Mouse (Mus musculus): ENCODE measurements around the gene Rnf216. TPM values are rescaled to one million over a fixed set of nuclear protein-coding genes. Genes with fewer than 3 reads are reported as not detected.

The Rnf216 gene
- polyA plus RNA-seq, 1 experiment from 2014 or later: 16.9 TPM

GRCm38 (mm10) chr5:143129101-143129500 lies 16.3 kb upstream of the Rnf216 start:
- Histone ChIP-seq H3K36me3 (ENCODE audit: control insufficient read depth, insufficient read depth) (no peaks in the 10 kb centered on the region), H3K4me2 (replicated peaks; ENCODE audit: low read depth) (no peak overlapping the region), H3K4me3 (ENCODE audit: low read depth, low read length) (no peak overlapping the region), H3K9me3 (ENCODE audit: control insufficient read depth) (no peaks in the 10 kb centered on the region), H3K27me3 (replicated peaks; ENCODE audit: control insufficient read depth, insufficient read depth, low read length) (no peaks in the 10 kb centered on the region), H3K4me1 (replicated peaks; ENCODE audit: control insufficient read depth, insufficient read depth, low read length) (no peaks in the 10 kb centered on the region), H3K27ac (ENCODE audit: low read depth, low read length) (no peak overlapping the region), H3K9ac (ENCODE audit: low read depth, low read length) (no peak overlapping the region)
- no peak for ATAC-seq
- no peak for TF ChIP-seq CTCF (IDR thresholded peaks at IDR 0.05; ENCODE audit: low read depth)
- 94% methylated on average over 16 of the region's 16 CpGs for WGBS

DNA sequence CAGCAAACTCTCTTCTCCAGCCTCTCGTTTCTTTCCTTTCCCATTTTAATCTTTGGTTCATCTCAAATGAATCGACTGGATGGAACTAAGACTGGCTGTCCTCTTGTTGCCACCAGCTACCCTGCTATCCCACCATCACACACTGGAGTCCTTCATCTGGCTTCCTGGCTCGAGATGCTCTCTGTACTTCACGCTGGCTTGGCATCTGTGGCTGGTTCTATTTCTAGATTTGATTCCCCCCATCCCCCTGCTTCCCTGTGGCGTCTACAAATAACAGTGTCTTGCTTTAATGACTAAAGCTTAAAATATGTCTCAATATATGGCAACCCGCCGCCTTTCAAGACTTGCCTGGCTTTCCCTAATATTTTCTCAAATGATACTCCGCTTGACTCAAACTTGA lies 15.0 kb upstream of the Rnf216 start:
- Histone ChIP-seq H3K4me3 (ENCODE audit: low read depth, low read length) (no peak overlapping the region), H3K9ac (ENCODE audit: low read depth, low read length) (no peak overlapping the region), H3K27me3 (replicated peaks; ENCODE audit: control insufficient read depth, insufficient read depth, low read length) (no peaks in the 10 kb centered on the region), H3K4me1 (replicated peaks; ENCODE audit: control insufficient read depth, insufficient read depth, low read length) (no peaks in the 10 kb centered on the region), H3K36me3 (ENCODE audit: control insufficient read depth, insufficient read depth) (no peaks in the 10 kb centered on the region), H3K4me2 (replicated peaks; ENCODE audit: low read depth) (no peak overlapping the region), H3K27ac (ENCODE audit: low read depth, low read length) (no peak overlapping the region), H3K9me3 (ENCODE audit: control insufficient read depth) (no peaks in the 10 kb centered on the region)
- 79% methylated on average over 8 of the region's 8 CpGs for WGBS
- TF ChIP-seq CTCF (IDR thresholded peaks at IDR 0.05; ENCODE audit: low read depth): no peak
- no peak for ATAC-seq

DNA sequence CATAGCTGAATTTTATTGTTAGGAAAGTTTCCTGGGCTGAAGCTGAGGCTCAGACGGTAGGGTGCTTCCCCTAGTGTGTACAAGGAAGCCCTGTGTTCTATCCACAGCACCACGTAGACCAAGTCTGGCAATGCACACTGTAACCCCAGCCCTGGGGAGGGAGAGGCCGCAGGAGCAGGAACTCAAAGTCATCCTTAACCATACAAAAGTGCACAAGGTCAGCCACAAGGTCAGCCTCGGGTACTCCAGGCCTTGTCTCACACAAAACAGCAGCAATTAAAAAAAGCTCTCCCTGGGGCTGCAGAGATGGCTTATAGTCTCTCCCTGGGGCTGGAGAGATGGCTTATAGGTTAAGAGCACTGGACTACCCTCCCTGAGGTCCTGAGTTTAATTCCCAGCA lies 14.1 kb upstream of the Rnf216 start:
- H3K4me1 ChIP-seq (replicated peaks; ENCODE audit: control insufficient read depth, insufficient read depth, low read length): no peaks in the 10 kb centered on the region
- H3K9me3 ChIP-seq (ENCODE audit: control insufficient read depth): no peaks in the 10 kb centered on the region
- ATAC-seq: no peak
- no peak overlapping the region for H3K27ac ChIP-seq (ENCODE audit: low read depth, low read length)
- WGBS: 63% methylated on average over 4 of the region's 4 CpGs
- no peak overlapping the region for H3K4me2 ChIP-seq (replicated peaks; ENCODE audit: low read depth)
- TF ChIP-seq CTCF (IDR thresholded peaks at IDR 0.05; ENCODE audit: low read depth): no peak
- H3K36me3 ChIP-seq (ENCODE audit: control insufficient read depth, insufficient read depth): no peaks in the 10 kb centered on the region
- H3K9ac ChIP-seq (ENCODE audit: low read depth, low read length): no peak overlapping the region
- no peak overlapping the region for H3K4me3 ChIP-seq (ENCODE audit: low read depth, low read length)
- no peaks in the 10 kb centered on the region for H3K27me3 ChIP-seq (replicated peaks; ENCODE audit: control insufficient read depth, insufficient read depth, low read length)

- no peaks in the 10 kb centered on the region for H3K4me1 ChIP-seq (replicated peaks; ENCODE audit: control insufficient read depth, insufficient read depth, low read length)
Observed at GRCm38 (mm10) chr5:143126089-143126488, 13.3 kb upstream of the Rnf216 start.

GRCm38 (mm10) chr5:143125601-143126000 lies 12.8 kb upstream of the Rnf216 start:
- H3K4me3 ChIP-seq (ENCODE audit: low read depth, low read length): no peak overlapping the region
- TF ChIP-seq CTCF (IDR thresholded peaks at IDR 0.05; ENCODE audit: low read depth): no peak
- H3K9ac ChIP-seq (ENCODE audit: low read depth, low read length): no peak overlapping the region
- H3K4me2 ChIP-seq (replicated peaks; ENCODE audit: low read depth): no peak overlapping the region
- H3K36me3 ChIP-seq (ENCODE audit: control insufficient read depth, insufficient read depth): no peaks in the 10 kb centered on the region
- no peak overlapping the region for H3K27ac ChIP-seq (ENCODE audit: low read depth, low read length)
- no peaks in the 10 kb centered on the region for H3K27me3 ChIP-seq (replicated peaks; ENCODE audit: control insufficient read depth, insufficient read depth, low read length)
- H3K9me3 ChIP-seq (ENCODE audit: control insufficient read depth): no peaks in the 10 kb centered on the region
- ATAC-seq: no peak
- 66% methylated on average over 7 of the region's 7 CpGs for WGBS
- no peaks in the 10 kb centered on the region for H3K4me1 ChIP-seq (replicated peaks; ENCODE audit: control insufficient read depth, insufficient read depth, low read length)

More at GRCm38 (mm10) chr5:143126089-143126488, 13.3 kb upstream of the Rnf216 start:
- no peak overlapping the region for H3K4me2 ChIP-seq (replicated peaks; ENCODE audit: low read depth)
- H3K27ac ChIP-seq (ENCODE audit: low read depth, low read length): no peak overlapping the region
- no peaks in the 10 kb centered on the region for H3K9me3 ChIP-seq (ENCODE audit: control insufficient read depth)
- H3K27me3 ChIP-seq (replicated peaks; ENCODE audit: control insufficient read depth, insufficient read depth, low read length): no peaks in the 10 kb centered on the region
- no peak overlapping the region for H3K9ac ChIP-seq (ENCODE audit: low read depth, low read length)
- 89% methylated on average over 9 of the region's 9 CpGs for WGBS
- no peak for ATAC-seq
- TF ChIP-seq CTCF (IDR thresholded peaks at IDR 0.05; ENCODE audit: low read depth): no peak
- H3K36me3 ChIP-seq (ENCODE audit: control insufficient read depth, insufficient read depth): no peaks in the 10 kb centered on the region
- H3K4me3 ChIP-seq (ENCODE audit: low read depth, low read length): no peak overlapping the region

DNA sequence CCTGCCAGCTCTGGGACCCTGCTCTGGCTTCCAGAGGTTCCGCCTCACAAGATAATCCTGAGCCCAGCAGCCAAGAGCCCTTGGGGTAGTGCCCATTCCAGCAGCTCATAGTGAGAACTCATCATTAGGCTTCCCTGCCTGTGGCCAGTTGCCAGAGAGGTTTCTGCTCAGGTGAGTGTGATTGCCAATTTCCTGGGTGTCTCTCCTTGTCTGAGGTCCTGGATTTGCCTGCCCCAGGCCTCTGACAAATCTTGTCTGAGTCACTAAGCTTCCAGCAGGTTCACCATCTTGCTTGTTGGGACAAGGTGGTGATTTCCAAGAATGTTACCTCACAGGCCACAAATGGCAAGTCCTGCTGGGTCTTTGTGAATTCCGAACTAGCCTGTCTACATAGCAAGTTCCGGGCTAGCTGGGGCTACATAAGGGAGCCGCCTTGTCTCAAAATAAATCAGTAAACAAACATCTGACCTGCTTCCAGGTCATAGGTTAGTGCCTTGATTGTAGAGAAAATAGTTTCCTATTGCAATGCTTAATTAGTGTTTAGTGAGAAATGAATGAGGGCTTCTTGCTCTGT lies 12.1 kb upstream of the Rnf216 start:
- no peaks in the 10 kb centered on the region for H3K9me3 ChIP-seq (ENCODE audit: control insufficient read depth)
- H3K27me3 ChIP-seq (replicated peaks; ENCODE audit: control insufficient read depth, insufficient read depth, low read length): no peaks in the 10 kb centered on the region
- H3K9ac ChIP-seq (ENCODE audit: low read depth, low read length): no peak overlapping the region
- no peak overlapping the region for H3K27ac ChIP-seq (ENCODE audit: low read depth, low read length)
- H3K36me3 ChIP-seq (ENCODE audit: control insufficient read depth, insufficient read depth): no peaks in the 10 kb centered on the region
- no peak overlapping the region for H3K4me3 ChIP-seq (ENCODE audit: low read depth, low read length)
- no peak for ATAC-seq
- TF ChIP-seq CTCF (IDR thresholded peaks at IDR 0.05; ENCODE audit: low read depth): no peak
- WGBS: 73% methylated on average over 4 of the region's 4 CpGs
- no peak overlapping the region for H3K4me2 ChIP-seq (replicated peaks; ENCODE audit: low read depth)
- no peaks in the 10 kb centered on the region for H3K4me1 ChIP-seq (replicated peaks; ENCODE audit: control insufficient read depth, insufficient read depth, low read length)

DNA sequence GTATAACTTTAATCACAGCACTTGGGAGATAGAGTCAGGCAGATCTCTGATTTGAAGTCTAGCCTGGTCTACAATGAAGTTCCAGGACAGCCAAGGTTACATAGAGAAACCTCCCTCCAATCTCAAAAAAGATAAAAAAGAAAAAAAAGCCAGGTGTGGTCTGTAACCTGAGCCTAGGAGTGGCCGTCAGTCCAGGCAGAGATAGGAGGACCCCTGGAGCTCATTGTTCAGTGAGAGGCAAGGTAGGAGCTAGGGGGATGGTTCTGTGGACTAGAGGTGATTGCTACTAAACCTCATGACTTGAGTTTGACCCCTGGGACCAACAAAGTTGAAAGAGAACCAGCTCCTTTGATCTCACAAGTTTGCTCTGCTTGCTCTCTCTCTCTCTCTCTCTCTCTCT lies 9.9 kb upstream of the Rnf216 start:
- no peaks in the 10 kb centered on the region for H3K27me3 ChIP-seq (replicated peaks; ENCODE audit: control insufficient read depth, insufficient read depth, low read length)
- no peaks in the 10 kb centered on the region for H3K36me3 ChIP-seq (ENCODE audit: control insufficient read depth, insufficient read depth)
- H3K27ac ChIP-seq (ENCODE audit: low read depth, low read length): no peak overlapping the region
- no peak for ATAC-seq
- no peak overlapping the region for H3K9ac ChIP-seq (ENCODE audit: low read depth, low read length)
- WGBS: 24% methylated on average over 1 of the region's 1 CpGs
- no peaks in the 10 kb centered on the region for H3K4me1 ChIP-seq (replicated peaks; ENCODE audit: control insufficient read depth, insufficient read depth, low read length)
- H3K4me2 ChIP-seq (replicated peaks; ENCODE audit: low read depth): no peak overlapping the region
- no peak for TF ChIP-seq CTCF (IDR thresholded peaks at IDR 0.05; ENCODE audit: low read depth)
- H3K4me3 ChIP-seq (ENCODE audit: low read depth, low read length): no peak overlapping the region
- H3K9me3 ChIP-seq (ENCODE audit: control insufficient read depth): no peaks in the 10 kb centered on the region
